Mouse (Mus musculus): ENCODE results near the gene Nod1.

The Nod1 gene

GRCm38 (mm10) chr6:54934930-54935329, 37.5 kb downstream of the Nod1 start:
- no peak for DNase-seq

DNA sequence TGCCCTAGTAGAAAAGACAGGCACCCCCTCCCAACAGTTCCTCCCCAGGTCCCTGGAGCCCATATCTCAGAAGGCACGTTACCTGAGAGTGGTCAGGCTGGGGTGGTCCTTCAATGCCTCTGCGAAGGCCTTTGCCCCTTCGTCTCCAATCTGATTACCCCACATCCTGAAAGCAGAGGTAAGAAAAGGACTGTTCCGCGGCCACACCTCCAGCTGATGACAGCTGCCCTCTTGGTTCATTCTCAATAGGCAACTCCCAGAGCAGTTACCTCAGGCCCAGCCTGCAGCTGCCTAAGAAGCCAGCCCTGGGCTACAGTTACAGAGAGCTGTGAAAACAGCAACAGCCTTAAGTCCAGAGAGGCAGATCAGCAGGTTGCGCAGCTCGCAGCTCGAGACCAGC, 38.1 kb downstream of the Nod1 start:
- DNase-seq, result no peak

DNA sequence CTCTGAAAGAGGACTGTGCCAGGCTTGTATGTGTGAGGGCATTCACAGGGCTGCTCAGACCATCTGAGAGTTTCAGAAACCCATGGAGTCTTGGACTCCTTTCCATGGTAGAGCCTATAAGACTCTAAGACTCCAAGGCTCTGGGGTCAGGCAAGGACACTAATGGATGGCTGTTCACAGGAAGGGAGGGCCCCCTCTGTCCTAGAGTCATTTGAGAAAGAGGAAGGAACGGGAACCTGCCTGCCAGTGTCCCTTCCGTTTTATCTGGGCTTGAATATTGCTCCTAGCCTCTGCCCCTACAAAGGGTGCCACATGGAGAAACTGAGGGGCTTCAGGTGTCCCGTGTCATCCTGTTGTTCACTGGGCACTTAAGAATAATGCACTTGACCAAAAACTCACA, 38.5 kb downstream of the Nod1 start:
- no peak for DNase-seq

GRCm38 (mm10) chr6:54933216-54933615, 39.2 kb downstream of the Nod1 start:
- no peak for DNase-seq

GRCm38 (mm10) chr6:54932526-54932925, 39.9 kb downstream of the Nod1 start:
- no peak for DNase-seq

DNA sequence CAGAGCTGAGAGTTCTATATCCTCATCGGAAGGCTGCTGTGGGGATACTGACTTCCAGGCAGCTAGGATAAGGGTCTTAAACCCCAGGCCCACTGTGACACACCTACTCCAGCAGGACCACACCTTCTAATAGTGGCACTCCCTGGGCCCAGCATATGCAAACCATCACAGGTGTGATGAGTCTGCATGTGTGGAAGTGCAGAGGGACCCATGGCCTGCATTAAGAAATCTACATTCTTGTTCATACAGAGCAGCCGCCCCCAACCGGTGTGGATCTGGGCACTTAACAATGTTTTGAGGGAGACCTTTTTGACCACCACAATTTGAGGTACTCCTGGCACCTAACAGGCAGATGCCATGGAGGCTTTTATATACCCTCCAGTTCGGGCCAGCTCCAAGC, 40.8 kb downstream of the Nod1 start:
- DNase-seq, result no peak

DNA sequence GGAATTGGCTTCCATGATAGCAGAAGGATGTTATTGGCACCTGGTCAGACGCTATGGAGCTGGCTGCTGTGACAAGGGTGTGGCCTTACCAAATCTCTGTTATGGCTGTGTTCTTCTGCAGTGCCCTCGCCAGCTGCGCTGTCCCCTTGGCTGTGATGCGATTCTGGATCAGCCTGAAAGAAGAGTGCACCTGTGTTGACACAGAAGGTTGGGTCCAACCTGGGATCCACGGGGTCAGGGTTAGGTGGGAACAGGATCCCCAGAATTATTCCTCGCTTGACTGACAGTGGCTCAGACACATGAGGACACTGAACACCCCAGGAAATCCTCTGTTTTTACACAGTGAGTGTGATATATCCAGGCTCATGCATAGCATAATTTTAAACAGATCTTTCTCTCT, 44.5 kb downstream of the Nod1 start:
- DNase-seq, result no peak

GRCm38 (mm10) chr6:54926899-54927298, 45.5 kb downstream of the Nod1 start:
- no peak for DNase-seq

- DNase-seq, result no peak
Measured at GRCm38 (mm10) chr6:54925736-54926440, 46.5 kb downstream of the Nod1 start.

- DNase-seq, result no peak
Measured at GRCm38 (mm10) chr6:54924538-54924937, 47.9 kb downstream of the Nod1 start.

DNA sequence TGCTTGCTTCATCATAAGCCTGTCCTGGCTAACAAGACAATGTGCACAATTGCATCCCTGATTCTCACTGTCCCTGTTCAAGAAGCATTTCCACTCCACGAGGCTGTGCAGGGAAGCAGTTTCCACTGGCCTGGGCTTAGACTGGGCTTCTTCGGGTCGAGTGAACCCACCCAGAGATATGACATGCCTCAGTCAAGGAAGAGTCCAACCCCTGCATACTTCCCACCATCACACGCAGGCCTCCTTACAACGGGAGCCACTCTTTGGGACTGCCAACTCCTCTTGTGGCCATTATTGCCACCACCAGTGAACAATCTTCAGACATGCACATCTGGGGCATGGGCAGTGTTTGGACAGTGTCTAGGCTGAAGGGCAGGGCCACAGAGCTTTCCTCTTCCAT, 53.9 kb downstream of the Nod1 start:
- no peak for DNase-seq

DNA sequence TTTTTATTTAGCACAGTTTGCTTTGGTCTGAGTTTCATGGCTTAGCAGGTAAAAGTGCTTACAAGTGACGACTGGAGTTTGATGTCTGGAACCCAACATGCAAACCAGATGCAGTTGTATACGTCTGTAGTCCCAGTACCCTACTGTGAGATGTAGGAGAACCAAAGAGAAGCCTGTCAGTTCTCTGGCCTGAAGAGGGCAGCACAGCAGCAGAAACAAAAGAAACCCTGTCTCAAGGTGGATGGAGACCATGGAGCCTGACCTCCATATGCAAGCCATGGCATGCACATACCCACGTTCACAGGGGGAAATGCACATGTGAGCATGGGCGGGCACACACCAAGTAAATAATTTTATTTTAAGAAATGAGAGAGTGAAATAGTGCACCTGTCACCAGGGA, 54.9 kb downstream of the Nod1 start:
- DNase-seq, result peak; percentile 56 to 68

GRCm38 (mm10) chr6:54916941-54917340, 55.5 kb downstream of the Nod1 start:
- DNase-seq, result no peak

- no peak for DNase-seq
Measured at GRCm38 (mm10) chr6:54916163-54916562, 56.2 kb downstream of the Nod1 start.

- DNase-seq, result no peak
Measured at GRCm38 (mm10) chr6:54914977-54915376, 57.4 kb downstream of the Nod1 start.

GRCm38 (mm10) chr6:54906053-54907040, 66.1 kb downstream of the Nod1 start:
- DNase-seq, result no peak

DNA sequence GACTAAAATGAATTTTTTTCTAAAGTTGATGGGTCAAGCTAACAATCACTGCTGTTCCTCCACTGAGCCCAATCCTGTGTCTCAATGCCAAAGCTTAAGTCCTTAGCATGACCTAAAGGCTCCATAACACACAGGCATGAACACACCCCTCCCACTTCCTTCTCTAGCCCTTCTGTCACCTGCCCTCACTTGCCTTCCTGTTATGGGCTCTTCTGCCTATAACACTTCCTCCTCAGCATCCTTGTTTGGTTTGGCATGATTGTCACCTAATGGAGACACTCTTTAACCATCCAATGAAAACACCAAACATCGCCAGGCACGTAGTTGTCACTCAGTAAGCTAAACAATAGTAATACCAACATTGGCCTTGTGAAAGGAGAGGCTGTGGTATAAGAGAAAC, 69.9 kb downstream of the Nod1 start:
- no peak for DNase-seq

- no peak for DNase-seq
Measured at GRCm38 (mm10) chr6:54900256-54900655, 72.2 kb downstream of the Nod1 start.

DNA sequence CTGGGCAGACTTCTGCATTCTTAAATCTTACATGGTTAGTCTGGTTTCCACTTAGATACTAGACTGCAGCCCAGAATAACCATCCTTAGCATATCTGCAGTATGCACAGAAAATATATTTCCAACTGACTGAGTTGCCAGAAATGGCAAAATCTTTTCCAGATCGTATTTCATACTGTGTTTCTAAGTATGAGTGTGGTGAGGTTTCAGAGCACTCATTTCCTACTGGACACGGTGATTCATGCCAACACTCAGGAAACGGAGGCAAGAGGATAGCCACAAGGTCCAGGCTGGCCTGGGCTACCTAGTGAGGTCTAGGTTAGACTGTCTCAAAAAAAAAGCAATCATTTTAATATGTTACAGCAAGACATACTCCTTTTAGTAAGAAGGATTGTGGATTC, 81.0 kb downstream of the Nod1 start:
- DNase-seq, result no peak

GRCm38 (mm10) chr6:54890221-54890620, 82.2 kb downstream of the Nod1 start:
- no peak for DNase-seq

DNA sequence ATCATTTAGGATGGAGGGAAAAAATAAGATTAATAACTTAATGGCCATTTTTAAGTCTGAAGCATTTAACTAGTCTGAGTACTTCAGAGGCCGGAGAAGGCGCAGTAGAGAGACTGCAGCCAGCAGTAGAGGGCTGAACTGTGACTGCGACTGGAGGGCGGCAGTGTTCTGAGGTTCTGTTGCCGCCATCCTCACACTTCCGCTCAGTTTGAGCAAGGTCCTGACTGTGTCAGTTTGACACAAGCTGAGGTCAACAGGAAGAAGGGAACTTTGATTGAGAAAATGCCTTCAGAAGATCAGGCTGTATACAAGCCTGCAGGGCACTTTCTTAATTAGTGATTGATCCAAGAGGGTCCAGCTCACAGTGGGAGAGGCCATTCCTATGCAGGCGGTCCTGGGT, 86.2 kb downstream of the Nod1 start:
- DNase-seq, result no peak

DNA sequence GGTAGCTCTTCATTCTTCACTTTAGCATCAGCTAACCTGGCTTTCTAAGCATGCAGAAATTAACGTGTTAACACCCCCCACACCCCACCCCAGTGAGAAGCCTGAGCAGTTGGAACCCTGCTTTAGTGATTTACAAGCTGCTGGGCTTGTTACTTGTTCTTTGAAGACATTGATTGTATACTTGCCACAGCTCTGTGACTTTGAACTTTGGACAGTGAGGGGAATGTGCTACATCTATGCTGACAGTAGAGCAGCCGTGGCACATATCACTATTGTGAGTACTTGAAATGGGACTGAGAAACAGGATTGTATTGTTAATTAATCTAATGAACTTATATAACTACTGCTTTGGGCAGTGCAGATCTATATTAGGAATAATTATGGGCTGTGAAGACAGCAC, 89.0 kb downstream of the Nod1 start:
- no peak for DNase-seq

DNA sequence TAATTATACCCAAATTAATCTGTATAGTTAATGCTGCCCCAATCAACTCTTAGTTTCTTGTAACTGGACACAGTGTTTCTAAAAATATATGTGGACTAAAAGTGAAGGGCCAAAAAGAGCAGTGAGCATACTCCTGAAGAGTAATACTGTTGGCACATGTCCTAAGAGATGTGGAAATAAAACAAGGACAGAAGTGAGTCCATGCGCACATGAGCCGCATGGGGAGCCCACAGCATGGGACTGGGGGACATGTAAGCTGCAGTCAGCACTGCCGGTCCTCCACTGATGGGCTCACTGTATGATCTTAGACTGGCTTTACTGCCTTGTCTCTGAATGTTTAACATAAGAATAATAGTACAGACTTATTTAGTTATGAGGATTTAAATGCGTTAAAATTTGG, 92.3 kb downstream of the Nod1 start:
- DNase-seq, result no peak

DNA sequence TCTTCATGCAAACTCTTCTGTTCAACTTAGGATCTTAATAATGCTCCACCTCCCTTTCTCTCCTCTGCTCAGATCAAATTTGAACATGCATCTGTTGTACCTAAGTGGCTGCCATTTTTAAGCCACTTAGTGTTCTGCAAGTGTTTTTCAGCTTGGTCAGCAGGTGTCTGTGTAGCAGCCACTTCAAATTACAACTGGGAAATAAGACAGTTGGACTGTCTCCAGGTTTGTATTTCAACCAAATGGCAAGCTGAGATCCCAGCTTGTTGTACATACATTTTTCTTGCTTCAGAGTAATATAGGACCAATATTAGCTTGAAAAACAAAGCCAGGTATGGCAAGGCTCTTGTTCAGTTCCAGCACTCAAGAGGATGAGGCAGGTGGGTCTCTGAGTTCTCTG, 93.9 kb downstream of the Nod1 start:
- DNase-seq, result no peak
